Mouse (Mus musculus) cerebellum, postnatal 4 days (tissue): ENCODE results near the gene Zfp820.
"Not testable (repeated sequence)": the region's sequence is repeated elsewhere in the genome, so short reads cannot be mapped to it uniquely, and the experiment has no call there.

Source experiments
- DNase-seq, 2 experiments: peaks; one replicate each; pipeline ENCODE4 v3.0.0; 2022; ENCODE audit warnings: low spot score in 2 of 2, mixed read lengths in 1 of 2

Gene Zfp820

DNA sequence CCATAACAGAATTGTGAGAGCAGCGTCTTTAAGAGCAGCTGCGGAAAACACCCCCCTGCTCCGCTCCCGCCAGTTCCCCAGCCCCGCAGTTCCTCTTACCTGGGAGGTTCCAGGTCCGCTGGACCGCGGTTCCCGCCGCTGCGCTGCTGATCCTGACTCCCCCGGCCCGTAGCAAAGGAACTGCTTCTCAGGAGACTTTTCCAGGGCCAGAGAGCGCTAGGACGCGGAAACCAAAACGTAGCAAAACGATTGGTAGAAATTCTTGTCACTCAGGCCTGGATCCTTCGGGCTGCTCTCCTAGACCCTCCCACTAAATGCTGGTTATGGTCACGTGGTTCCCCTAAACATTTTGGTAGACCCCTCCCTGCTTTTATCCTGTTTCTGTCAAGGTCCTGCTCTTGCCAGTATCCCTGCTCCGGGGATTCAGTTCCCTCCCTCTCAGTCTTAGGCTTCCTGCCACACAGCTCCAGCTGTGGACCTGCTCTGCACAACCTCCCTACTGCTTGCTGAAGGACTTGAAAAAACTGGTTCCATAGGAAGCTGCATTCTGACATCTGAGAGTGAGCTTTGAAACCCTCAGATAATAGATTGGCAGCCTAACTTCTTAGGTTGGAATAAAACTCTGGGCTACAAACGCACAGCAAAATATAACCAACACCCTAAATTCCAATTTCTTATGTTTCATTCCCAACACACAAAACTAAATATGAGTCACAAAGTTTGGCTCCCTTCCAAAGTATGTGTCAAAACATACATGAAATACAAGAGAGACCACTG lies at the start of gene Zfp820:
Gene Zfp820, minus strand, starts transcription at position 228 of the 777 bp plus-strand sequence.
- DNase-seq = peak in 1 of 2 experiments; percentile 60

DNA sequence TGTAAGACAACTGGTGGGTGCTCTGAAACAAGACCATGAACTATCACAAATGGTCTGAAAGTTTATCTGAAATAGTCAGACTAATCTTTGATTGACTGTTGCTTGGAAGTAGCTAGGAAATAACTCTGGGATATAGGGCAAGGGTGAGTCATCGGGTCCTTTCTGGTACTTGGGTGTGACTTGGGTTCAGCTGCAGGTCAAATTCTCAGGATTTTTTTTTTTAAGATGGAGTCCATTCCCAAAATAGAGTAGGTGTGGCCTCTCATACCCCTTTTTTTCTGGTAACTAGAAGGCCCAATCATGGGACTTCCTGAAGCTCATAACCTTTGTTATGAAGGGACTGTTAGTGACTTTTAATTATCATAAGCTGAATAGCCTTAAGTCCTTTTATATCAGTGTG lies 25.7 kb upstream of the Zfp820 start:
- DNase-seq = no peak

DNA sequence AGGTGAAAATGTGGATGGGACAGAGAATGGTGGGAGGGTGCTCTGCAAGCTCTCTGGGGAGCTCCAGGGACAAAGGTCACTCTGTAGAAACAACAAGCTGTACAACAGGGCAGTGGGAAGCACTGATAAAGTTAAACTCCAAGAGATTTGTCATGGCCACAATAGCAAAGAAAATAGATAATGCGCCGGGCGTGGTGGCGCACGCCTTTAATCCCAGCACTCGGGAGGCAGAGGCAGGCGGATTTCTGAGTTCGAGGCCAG lies 680 bp upstream of the Zfp820 start:
- DNase-seq = not testable (repeated sequence)

DNA sequence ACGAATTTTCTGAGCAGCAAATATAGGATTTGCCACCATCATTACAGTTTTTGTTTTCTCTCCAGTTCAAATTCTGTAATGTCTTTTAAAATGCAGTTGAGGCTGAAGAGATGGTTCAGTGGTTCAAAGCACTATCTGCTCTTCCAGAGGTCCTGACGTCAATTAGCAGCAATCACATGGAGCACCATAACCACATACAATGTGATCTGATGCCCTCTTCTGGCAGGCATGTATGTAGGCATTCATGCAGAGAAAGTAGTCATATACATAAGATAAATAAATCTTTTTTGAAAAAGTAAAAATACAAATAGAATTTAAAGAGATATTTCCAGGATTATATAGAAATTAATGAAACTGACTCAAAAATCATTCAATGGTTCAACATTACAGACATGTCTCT lies 7.1 kb downstream of the Zfp820 start:
- no peak for DNase-seq

DNA sequence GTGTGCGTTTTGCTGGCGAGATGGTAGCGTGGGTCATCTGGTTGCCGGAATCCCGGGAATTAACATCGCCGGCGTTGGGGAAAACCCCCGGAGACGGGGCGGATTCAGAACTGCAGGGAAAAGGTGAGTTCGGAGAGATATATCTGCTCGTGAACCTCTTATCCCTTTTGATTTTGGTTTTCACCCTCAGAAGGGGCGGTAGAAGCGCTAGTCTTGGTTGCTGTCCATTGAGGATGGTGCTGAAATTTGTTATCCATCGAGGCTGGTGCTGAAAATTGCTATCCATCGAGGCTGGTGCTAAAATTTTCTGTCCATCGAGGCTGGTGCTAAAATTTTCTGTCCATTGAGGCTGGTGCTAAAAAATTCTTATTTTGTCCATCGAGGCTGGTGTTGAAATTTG lies 44.2 kb downstream of the Zfp820 start:
- not testable (repeated sequence) for DNase-seq

- no peak for DNase-seq
These were observed 53.3 kb downstream of the Zfp820 start for GRCm38 (mm10) chr17:21792256-21792655.

GRCm38 (mm10) chr17:21770336-21770735 lies 75.2 kb downstream of the Zfp820 start:
- no peak for DNase-seq
